Comparison of ENCODE assay signal across 17 mouse cellular contexts in the genomic region with DNA sequence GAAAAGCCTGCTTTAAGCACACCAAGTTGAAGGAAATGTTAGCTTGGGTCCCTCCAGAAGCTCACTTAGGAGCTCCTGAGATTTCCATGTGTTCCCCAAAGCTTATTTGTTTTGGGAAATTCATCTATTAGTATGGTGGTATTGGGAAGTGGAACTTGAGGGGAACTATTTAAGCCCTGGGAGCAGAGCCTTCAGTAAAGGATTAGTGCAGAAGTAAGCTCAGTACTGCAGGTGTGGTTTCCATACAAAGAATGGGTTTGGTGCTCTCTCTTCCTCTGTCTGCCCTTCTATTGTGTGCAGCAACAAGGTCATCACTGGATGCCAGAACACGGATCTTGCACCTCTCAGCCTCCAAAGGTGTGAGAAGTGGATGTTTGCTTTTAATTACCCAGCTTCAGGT. TPM values are rescaled to one million over a fixed set of nuclear protein-coding genes. Genes with fewer than 3 reads are reported as not detected.
"Had no signal": no experiment of that assay in that cellular context is flagged by ENCODE, and none has a peak within 500 bp of the region (broad histone marks: within the 10 kb centered on the region; RNA-seq: fewer than 3 reads in every experiment).

No protein-coding gene starts in this region.

- DNase-seq: retina, postnatal 1 day; right cerebral cortex, adult 18-20 months; right cerebral cortex, postnatal 14 days; right cerebral cortex, postnatal 25 days; right cerebral cortex, postnatal 4 days; spleen, adult 18-20 months; thymus, adult 18-20 months; thymus, adult 2 months; thymus, postnatal 14 days; thymus, postnatal 25 days; thymus, postnatal 36 days; thymus, postnatal 4 days had no signal

- H3K4me2 ChIP-seq: neural tube, embryonic 13.5 days; neural tube, embryonic 15.5 days; stomach, embryonic 15.5 days had no signal

- H3K36me3 ChIP-seq: neural tube, embryonic 13.5 days; neural tube, embryonic 15.5 days; stomach, embryonic 15.5 days had no signal

- H3K27ac ChIP-seq: neural tube, embryonic 13.5 days; neural tube, embryonic 15.5 days; stomach, embryonic 15.5 days; stomach, postnatal 0 days had no signal

- H3K9ac ChIP-seq: neural tube, embryonic 13.5 days; neural tube, embryonic 15.5 days; stomach, embryonic 15.5 days had no signal

- H3K4me1 ChIP-seq: neural tube, embryonic 13.5 days; neural tube, embryonic 15.5 days had no signal

- H3K9me3 ChIP-seq: neural tube, embryonic 13.5 days; neural tube, embryonic 15.5 days; stomach, embryonic 15.5 days had no signal

- H3K27me3 ChIP-seq: stomach, embryonic 15.5 days had no signal

- H3K4me3 ChIP-seq: neural tube, embryonic 13.5 days; neural tube, embryonic 15.5 days; stomach, embryonic 15.5 days had no signal

RNA-seq across cellular contexts. Expression of a gene that starts 57.2 kb away (rescaled TPM):
- total RNA-seq: neutrophil, adult 5-6 weeks had no signal
